Mouse (Mus musculus) MEL (cell line): ENCODE data around the gene Tmem165. TPM values are rescaled to one million over a fixed set of nuclear protein-coding genes. Genes with fewer than 3 reads are reported as not detected.
A peak's percentile ranks its signal among the peaks of the same experiment; 100 is the strongest.

Experiments
- DNase-seq: peaks from one replicate; pipeline ENCODE4 v3.0.0; 2011; ENCODE audit warnings: low read depth, low spot score
- H3K27ac ChIP-seq: 2 replicates; pipeline ENCODE4 v1.5.1; 2012; ENCODE audit warnings: low read depth, mild to moderate bottlenecking, control low read depth, low read length, moderate library complexity; ENCODE audit not compliant: control insufficient read depth
- H3K27me3 ChIP-seq, 2 experiments: fragments of 150-350 bp in 1 of 2; sonication (generic) in 1 of 2; 2 replicates each; pipeline ENCODE4 v1.6.1; 2012; ENCODE audit warnings: low read length in 2 of 2, mild to moderate bottlenecking in 2 of 2, improper control_type of control experiment in 1 of 2, moderate library complexity in 1 of 2; ENCODE audit not compliant: insufficient read depth in 2 of 2, control insufficient read depth in 1 of 2
- H3K36me3 ChIP-seq, 2 experiments: 2 replicates each; pipeline ENCODE4 v1.6.1; 2012 to 2014; ENCODE audit warnings: low read length in 2 of 2, improper control_type of control experiment in 1 of 2, inconsistent platforms in 1 of 2, mild to moderate bottlenecking in 1 of 2; ENCODE audit not compliant: insufficient read depth in 2 of 2, control insufficient read depth in 1 of 2
- H3K4me1 ChIP-seq, 2 experiments: fragments of 150-350 bp in 1 of 2; sonication (generic) in 1 of 2; 2 replicates each; pipeline ENCODE4 v1.6.1; 2012; ENCODE audit warnings: low read length in 2 of 2, improper control_type of control experiment in 1 of 2, mild to moderate bottlenecking in 1 of 2; ENCODE audit not compliant: insufficient read depth in 2 of 2, control insufficient read depth in 1 of 2
- H3K4me3 ChIP-seq, 2 experiments: fragments of 150-350 bp in 1 of 2; sonication (generic) in 1 of 2; 2 replicates each; pipeline ENCODE4 v1.5.1; 2012; ENCODE audit warnings: low read depth in 2 of 2, low read length in 2 of 2, mild to moderate bottlenecking in 2 of 2, moderate library complexity in 2 of 2, control low read depth in 1 of 2, improper control_type of control experiment in 1 of 2; ENCODE audit not compliant: control insufficient read depth in 1 of 2, insufficient read depth in 1 of 2
- H3K79me2 ChIP-seq: 2 replicates; pipeline ENCODE4 v1.6.1; 2012; ENCODE audit warnings: mild to moderate bottlenecking, low read length, moderate library complexity; ENCODE audit not compliant: control insufficient read depth, poor library complexity, insufficient read depth
- H3K9ac ChIP-seq: 2 replicates; pipeline ENCODE4 v1.6.1; 2012; ENCODE audit warnings: low read depth, mild to moderate bottlenecking, control low read depth, low read length, moderate library complexity; ENCODE audit not compliant: control insufficient read depth, poor library complexity, severe bottlenecking
- H3K9me3 ChIP-seq: fragments of 150-350 bp; sonication (generic); replicated peaks from 2 replicates; pipeline ENCODE4 v1.6.1; 2012; ENCODE audit warnings: mild to moderate bottlenecking, low read length, improper control_type of control experiment, moderate library complexity; ENCODE audit not compliant: insufficient read depth
- BHLHE40 ChIP-seq: IDR thresholded peaks from 2 replicates; pipeline ENCODE4 v1.6.1; 2012; ENCODE audit warnings: low read depth, mild to moderate bottlenecking, inconsistent platforms, low read length, improper control_type of control experiment, borderline replicate concordance
- CHD1 ChIP-seq: IDR thresholded peaks from 2 replicates; pipeline ENCODE4 v1.6.1; 2012; ENCODE audit warnings: low read depth, mild to moderate bottlenecking, inconsistent platforms, low read length, improper control_type of control experiment
- CTCF ChIP-seq, 3 experiments: IDR thresholded peaks in 2 of 3; conservative IDR thresholded peaks in 1 of 3; 2 replicates each; pipeline ENCODE4 v1.5.1; 2011 to 2012; ENCODE audit warnings: low read length in 3 of 3, low read depth in 2 of 3, mild to moderate bottlenecking in 2 of 3, improper control_type of control experiment in 1 of 3, inconsistent platforms in 1 of 3, mixed read lengths in 1 of 3, moderate library complexity in 1 of 3; ENCODE audit not compliant: control insufficient read depth in 1 of 3, insufficient read depth in 1 of 3, poor library complexity in 1 of 3, severe bottlenecking in 1 of 3
- E2F4 ChIP-seq: IDR thresholded peaks from 2 replicates; pipeline ENCODE4 v1.6.1; 2011; ENCODE audit warnings: low read depth, low read length, improper control_type of control experiment, borderline replicate concordance
- ELF1 ChIP-seq: IDR thresholded peaks from 2 replicates; pipeline ENCODE4 v1.6.1; 2014; ENCODE audit warnings: low read depth, mild to moderate bottlenecking, inconsistent platforms, low read length, improper control_type of control experiment, moderate library complexity
- ETS1 ChIP-seq: IDR thresholded peaks from 2 replicates; pipeline ENCODE4 v1.6.1; 2012; ENCODE audit warnings: low read depth, mild to moderate bottlenecking, inconsistent platforms, low read length, improper control_type of control experiment, moderate library complexity
- GABPA ChIP-seq: IDR thresholded peaks from 2 replicates; pipeline ENCODE4 v1.6.1; 2012; ENCODE audit warnings: low read depth, mild to moderate bottlenecking, inconsistent platforms, low read length, improper control_type of control experiment, moderate library complexity
- GATA1 ChIP-seq: IDR thresholded peaks from 2 replicates; pipeline ENCODE4 v1.6.1; 2011; ENCODE audit warnings: low read depth, low read length, improper control_type of control experiment
- JUND ChIP-seq: IDR thresholded peaks from 2 replicates; pipeline ENCODE4 v1.6.1; 2011; ENCODE audit warnings: low read depth, mild to moderate bottlenecking, improper control_type of control experiment, low read length
- KAT2A ChIP-seq: conservative IDR thresholded peaks from 2 replicates; pipeline ENCODE4 v1.6.1; 2012; ENCODE audit warnings: low read depth, low read length, improper control_type of control experiment, inconsistent platforms
- MAFK ChIP-seq: IDR thresholded peaks from 2 replicates; pipeline ENCODE4 v1.6.1; 2011; ENCODE audit warnings: low read depth, mild to moderate bottlenecking, low read length, improper control_type of control experiment, borderline replicate concordance
- MAX ChIP-seq: IDR thresholded peaks from 2 replicates; pipeline ENCODE4 v1.6.1; 2011; ENCODE audit warnings: low read length, improper control_type of control experiment
- MAZ ChIP-seq: IDR thresholded peaks from 2 replicates; pipeline ENCODE4 v1.6.1; 2012; ENCODE audit warnings: low read depth, mild to moderate bottlenecking, inconsistent platforms, low read length, improper control_type of control experiment
- MXI1 ChIP-seq: IDR thresholded peaks from 2 replicates; pipeline ENCODE4 v1.6.1; 2011; ENCODE audit warnings: mild to moderate bottlenecking, low read depth, low read length, improper control_type of control experiment
- MYB ChIP-seq: IDR thresholded peaks from 2 replicates; pipeline ENCODE4 v1.6.1; 2011; ENCODE audit warnings: mild to moderate bottlenecking, low read depth, low read length, improper control_type of control experiment
- NELFE ChIP-seq: IDR thresholded peaks from 2 replicates; pipeline ENCODE4 v1.6.1; 2011; ENCODE audit warnings: low read depth, low read length, improper control_type of control experiment
- POLR2A ChIP-seq, 2 experiments: IDR thresholded peaks; 2 replicates each; pipeline ENCODE4 v1.6.1; 2011 to 2012; ENCODE audit warnings: low read length in 2 of 2, mild to moderate bottlenecking in 2 of 2, control low read depth in 1 of 2, improper control_type of control experiment in 1 of 2, low read depth in 1 of 2, moderate library complexity in 1 of 2; ENCODE audit not compliant: control insufficient read depth in 1 of 2, insufficient read depth in 1 of 2, poor library complexity in 1 of 2
- POLR2AphosphoS2 ChIP-seq: IDR thresholded peaks from 2 replicates; pipeline ENCODE4 v1.6.1; 2011; ENCODE audit warnings: low read length, improper control_type of control experiment
- POLR2AphosphoS5 ChIP-seq: IDR thresholded peaks from 2 replicates; pipeline ENCODE4 v1.6.1; 2012; ENCODE audit warnings: low read depth, borderline replicate concordance, mild to moderate bottlenecking, inconsistent platforms, low read length, moderate library complexity, mixed read lengths
- RAD21 ChIP-seq: IDR thresholded peaks from 2 replicates; pipeline ENCODE4 v1.6.1; 2011; ENCODE audit warnings: mild to moderate bottlenecking, low read depth, low read length, improper control_type of control experiment
- RCOR1 ChIP-seq: IDR thresholded peaks from 2 replicates; pipeline ENCODE4 v1.6.1; 2012; ENCODE audit warnings: low read depth, mild to moderate bottlenecking, inconsistent platforms, low read length, improper control_type of control experiment
- SMC3 ChIP-seq: IDR thresholded peaks from 2 replicates; pipeline ENCODE4 v1.6.1; 2011; ENCODE audit warnings: low read depth, low read length, improper control_type of control experiment
- TAL1 ChIP-seq: IDR thresholded peaks from 2 replicates; pipeline ENCODE4 v1.6.1; 2012; ENCODE audit warnings: mild to moderate bottlenecking, inconsistent platforms, low read length, moderate library complexity, mixed read lengths
- TBP ChIP-seq: IDR thresholded peaks from 2 replicates; pipeline ENCODE4 v1.8.0; 2011; ENCODE audit warnings: low read depth, low read length, improper control_type of control experiment
- TCF12 ChIP-seq: IDR thresholded peaks from 2 replicates; pipeline ENCODE4 v1.6.1; 2014; ENCODE audit warnings: low read depth, mild to moderate bottlenecking, inconsistent platforms, low read length, improper control_type of control experiment, moderate library complexity
- USF2 ChIP-seq, 2 experiments: IDR thresholded peaks; 2 replicates each; pipeline ENCODE4 v1.6.1; 2011 to 2012; ENCODE audit warnings: improper control_type of control experiment in 2 of 2, low read length in 2 of 2, borderline replicate concordance in 1 of 2, inconsistent platforms in 1 of 2, low read depth in 1 of 2, mild to moderate bottlenecking in 1 of 2; ENCODE audit not compliant: insufficient read depth in 1 of 2
- ZMIZ1 ChIP-seq: IDR thresholded peaks from 2 replicates; pipeline ENCODE4 v1.6.1; 2012; ENCODE audit warnings: low read depth, mild to moderate bottlenecking, inconsistent platforms, low read length, improper control_type of control experiment, moderate library complexity
- ZNF384 ChIP-seq: IDR thresholded peaks from 2 replicates; pipeline ENCODE4 v1.6.1; 2012; ENCODE audit warnings: low read depth, mild to moderate bottlenecking, inconsistent platforms, low read length, improper control_type of control experiment
- polyA plus RNA-seq, 2 experiments: library from polyadenylated mRNA; stranded (reverse) in 1 of 2; unstranded in 1 of 2; fragments of >175 nt in 1 of 2; fragments of >200 nt in 1 of 2; gene quantifications; 2 replicates each; pipeline versions ENCODE4 v1.2.1 to v1.2.4; 2012; ENCODE audit warnings: low replicate concordance in 2 of 2, low read depth in 1 of 2; ENCODE audit not compliant: insufficient read length in 2 of 2, insufficient read depth in 1 of 2, missing spikeins in 1 of 2
- total RNA-seq: library from RNA; depleted of rRNA; stranded (reverse); fragments of 300-350 nt; gene quantifications from 2 replicates; pipeline ENCODE4 v1.2.3, GENCODE M21; 2012

Gene Tmem165
- total and polyA plus RNA-seq, 3 experiments: 66.5 to 154 (median 73.0) TPM

- Histone ChIP-seq H3K9ac (no peak overlapping the region), H3K4me1 (peaks cover 0 to 4% of the 10 kb centered on the region in 2 experiments; a peak in 2 of 4 replicates), H3K9me3 (no peaks in the 10 kb centered on the region), H3K27me3 (no peaks in the 10 kb centered on the region), H3K79me2 (0 out of 2 replicates have a peak, but pooled peaks cover under 1% of the 10 kb centered on the region), H3K36me3 (peaks cover 0 to 4% of the 10 kb centered on the region in 2 experiments; a peak in 3 of 4 replicates), H3K27ac (no peak overlapping the region), H3K4me3 (no peak overlapping the region)
- TF ChIP-seq KAT2A (no peak), TAL1 (no peak), MYB (no peak), CHD1 (no peak), POLR2A (IDR thresholded peaks at IDR 0.05; ENCODE audit: control insufficient read depth in 1 of 2, insufficient read depth in 1 of 2, low read depth in 1 of 2, low read length in 2 of 2, poor library complexity in 1 of 2) (no peak), MXI1 (no peak), ZMIZ1 (no peak), POLR2AphosphoS2 (no peak), RCOR1 (no peak), MAZ (no peak), BHLHE40 (no peak), USF2 (IDR thresholded peaks at IDR 0.05; ENCODE audit: borderline replicate concordance in 1 of 2, insufficient read depth in 1 of 2, low read depth in 1 of 2, low read length in 2 of 2) (no peak), CTCF (IDR thresholded peaks at IDR 0.05 in 2 of 3, conservative IDR thresholded peaks at IDR 0.05 in 1 of 3; ENCODE audit: control insufficient read depth in 1 of 3, insufficient read depth in 1 of 3, low read depth in 2 of 3, low read length in 3 of 3, poor library complexity in 1 of 3, severe bottlenecking in 1 of 3) (no peak), TBP (no peak), SMC3 (no peak), JUND (no peak), MAFK (no peak), ELF1 (no peak), ETS1 (no peak)
- DNase-seq: peak; percentile 54
Measured at GRCm38 (mm10) chr5:76146401-76146800, 37.3 kb upstream of the Tmem165 start.

GRCm38 (mm10) chr5:76149436-76149835 is 34.2 kb upstream of the Tmem165 start:
- H3K4me3 ChIP-seq: no peak overlapping the region
- no peaks in the 10 kb centered on the region for H3K9me3 ChIP-seq
- no peaks in the 10 kb centered on the region for H3K27me3 ChIP-seq
- no peak overlapping the region for H3K9ac ChIP-seq
- no peak overlapping the region for H3K27ac ChIP-seq
- no peak for TF ChIP-seq GABPA
- TF ChIP-seq POLR2A (IDR thresholded peaks at IDR 0.05; ENCODE audit: control insufficient read depth in 1 of 2, insufficient read depth in 1 of 2, low read depth in 1 of 2, low read length in 2 of 2, poor library complexity in 1 of 2): no peak
- no peak for TF ChIP-seq POLR2AphosphoS5
- TF ChIP-seq E2F4: no peak
- no peak for TF ChIP-seq RAD21
- no peak for TF ChIP-seq GATA1
- TF ChIP-seq NELFE: no peak
- no peak for TF ChIP-seq ZNF384
- no peak for TF ChIP-seq BHLHE40
- TF ChIP-seq MAX: no peak
- no peak for TF ChIP-seq TCF12
- H3K36me3 ChIP-seq: no peaks in the 10 kb centered on the region; a peak in 1 of 4 replicates
- no peak for DNase-seq
- no peaks in the 10 kb centered on the region for H3K4me1 ChIP-seq
- H3K79me2 ChIP-seq: no peaks in the 10 kb centered on the region
